Mouse (Mus musculus) ES-E14 (cell line): ENCODE data around the gene Usp34.

Experiments
- CHD2 ChIP-seq: IDR thresholded peaks from 2 replicates; pipeline ENCODE4 v1.6.1; 2014; ENCODE audit warnings: mild to moderate bottlenecking, low read depth, low read length, inconsistent platforms
- HCFC1 ChIP-seq: IDR thresholded peaks from 2 replicates; pipeline ENCODE4 v1.6.1; 2012; ENCODE audit warnings: low read length, inconsistent platforms, borderline replicate concordance; ENCODE audit not compliant: insufficient read depth
- MAFK ChIP-seq: IDR thresholded peaks from 2 replicates; pipeline ENCODE4 v1.6.1; 2014; ENCODE audit warnings: mild to moderate bottlenecking, low read depth, low read length, inconsistent platforms; ENCODE audit not compliant: insufficient read depth
- ZC3H11A ChIP-seq: IDR thresholded peaks from 2 replicates; pipeline ENCODE4 v1.6.1; 2012; ENCODE audit warnings: low read depth, mild to moderate bottlenecking, inconsistent platforms, low read length, borderline replicate concordance
- ZNF384 ChIP-seq: IDR thresholded peaks from 2 replicates; pipeline ENCODE4 v1.6.1; 2012; ENCODE audit warnings: low read depth, low read length, inconsistent platforms

- TF ChIP-seq HCFC1 = no peak
- TF ChIP-seq ZC3H11A = no peak
- no peak for TF ChIP-seq ZNF384
- TF ChIP-seq MAFK = no peak
- no peak for TF ChIP-seq CHD2
These were observed 230.8 kb downstream of the Usp34 start for GRCm38 (mm10) chr11:23537446-23537845.
